Mouse (Mus musculus) lung, embryonic 15.5 days (tissue): ENCODE data around the gene Itpr2. TPM values are rescaled to one million over a fixed set of nuclear protein-coding genes. Genes with fewer than 3 reads are reported as not detected.
A peak's percentile ranks its signal among the peaks of the same experiment; 100 is the strongest.

Experiments
- ATAC-seq: fragments of 200-750 bp; cut with Nextera tagmentation; 2 replicates; pipeline ENCODE4 v1.8.0; 2017; ENCODE audit warnings: moderate number of reproducible peaks, borderline replicate concordance; ENCODE audit not compliant: low FRiP score, low TSS enrichment; ENCODE audit errors: extremely low read depth
- H3K27ac ChIP-seq: fragments of 300-500 bp; sonication (generic); 2 replicates; pipeline ENCODE4 v1.5.1; 2015; ENCODE audit warnings: moderate library complexity, mild to moderate bottlenecking, inconsistent platforms
- H3K27me3 ChIP-seq: fragments of 300-500 bp; sonication (generic); 2 replicates; pipeline ENCODE4 v1.6.1; 2015; ENCODE audit warnings: inconsistent platforms
- H3K36me3 ChIP-seq: fragments of 300-500 bp; sonication (generic); 2 replicates; pipeline ENCODE4 v1.6.1; 2015; ENCODE audit warnings: inconsistent platforms
- H3K4me1 ChIP-seq: fragments of 300-500 bp; sonication (generic); 2 replicates; pipeline ENCODE4 v1.6.1; 2015; ENCODE audit warnings: inconsistent platforms
- H3K4me2 ChIP-seq: fragments of 300-500 bp; sonication (generic); 2 replicates; pipeline ENCODE4 v1.6.1; 2015; ENCODE audit warnings: inconsistent platforms, mild to moderate bottlenecking, moderate library complexity
- H3K4me3 ChIP-seq: fragments of 300-500 bp; sonication (generic); 2 replicates; pipeline ENCODE4 v1.5.1; 2015; ENCODE audit warnings: mild to moderate bottlenecking, inconsistent platforms
- H3K9ac ChIP-seq: fragments of 300-500 bp; sonication (generic); 2 replicates; pipeline ENCODE4 v1.6.1; 2015; ENCODE audit warnings: inconsistent platforms
- H3K9me3 ChIP-seq: fragments of 300-500 bp; sonication (generic); 2 replicates; pipeline ENCODE4 v1.6.1; 2016; ENCODE audit warnings: inconsistent platforms
- whole genome bisulfite sequencing: fragments of 180-500 bp; shearing (Covaris S2); methylation state at CpG from one replicate; pipeline ENCODE4 v1.1.7; 2015; 5-methylcytosine and 5-hydroxymethylcytosine counted together
- polyA plus RNA-seq: library from polyadenylated mRNA; unstranded; fragments of >200 nt; fragmentation: Nextera tagmentation; extraction: Ambion mirVana; gene quantifications from 2 replicates; pipeline ENCODE4 v1.2.1, GENCODE M21; 2015

Itpr2 gene
- polyA plus RNA-seq, 1 experiment from 2014 or later: 18.8 TPM

GRCm38 (mm10) chr6:146464014-146464644 is 37.9 kb downstream of the Itpr2 start:
- WGBS: 55% methylated on average over 8 of the region's 8 CpGs
- H3K4me2 ChIP-seq: no peak overlapping the region
- H3K4me3 ChIP-seq: no peak overlapping the region
- ATAC-seq: no peak
- H3K9me3 ChIP-seq: no peaks in the 10 kb centered on the region
- H3K9ac ChIP-seq: no peak overlapping the region
- no peaks in the 10 kb centered on the region for H3K27me3 ChIP-seq
- H3K27ac ChIP-seq: no peak overlapping the region
- H3K36me3 ChIP-seq: no peaks in the 10 kb centered on the region
- H3K4me1 ChIP-seq: no peaks in the 10 kb centered on the region

- 44% methylated on average over 8 of the region's 8 CpGs for WGBS
- ATAC-seq: no peak
- Histone ChIP-seq H3K27ac (no peak overlapping the region), H3K4me3 (no peak overlapping the region), H3K4me1 (no peaks in the 10 kb centered on the region), H3K9ac (no peak overlapping the region), H3K36me3 (no peaks in the 10 kb centered on the region), H3K4me2 (no peak overlapping the region), H3K27me3 (no peaks in the 10 kb centered on the region), H3K9me3 (no peaks in the 10 kb centered on the region)
These were observed 41.1 kb downstream of the Itpr2 start for GRCm38 (mm10) chr6:146460936-146461335.

- no peak for ATAC-seq
- no peak overlapping the region for H3K4me2 ChIP-seq
These were observed 43.6 kb downstream of the Itpr2 start for GRCm38 (mm10) chr6:146458436-146458835.

GRCm38 (mm10) chr6:146456741-146457140 is 45.3 kb downstream of the Itpr2 start:
- 66% methylated on average over 5 of the region's 5 CpGs for WGBS
- ATAC-seq: no peak
- Histone ChIP-seq H3K36me3 (no peaks in the 10 kb centered on the region), H3K4me3 (no peak overlapping the region), H3K4me1 (no peaks in the 10 kb centered on the region), H3K9ac (no peak overlapping the region), H3K27me3 (no peaks in the 10 kb centered on the region), H3K9me3 (no peaks in the 10 kb centered on the region), H3K27ac (no peak overlapping the region), H3K4me2 (no peak overlapping the region)

More at GRCm38 (mm10) chr6:146458436-146458835, 43.6 kb downstream of the Itpr2 start:
- no peaks in the 10 kb centered on the region for H3K9me3 ChIP-seq
- H3K4me1 ChIP-seq: no peaks in the 10 kb centered on the region
- no peaks in the 10 kb centered on the region for H3K27me3 ChIP-seq
- no peak overlapping the region for H3K27ac ChIP-seq
- H3K4me3 ChIP-seq: no peak overlapping the region
- no peaks in the 10 kb centered on the region for H3K36me3 ChIP-seq
- H3K9ac ChIP-seq: no peak overlapping the region
- WGBS: 60% methylated on average over 5 of the region's 5 CpGs

GRCm38 (mm10) chr6:146454520-146455511 is 47.2 kb downstream of the Itpr2 start:
- ATAC-seq: no peak
- WGBS: 82% methylated on average over 10 of the region's 10 CpGs

GRCm38 (mm10) chr6:146452474-146452873 is 49.5 kb downstream of the Itpr2 start:
- whole genome bisulfite sequencing: 86% methylated on average over 16 of the region's 16 CpGs
- H3K9me3 ChIP-seq: no peaks in the 10 kb centered on the region
- no peak overlapping the region for H3K4me2 ChIP-seq
- H3K36me3 ChIP-seq: no peaks in the 10 kb centered on the region
- no peak overlapping the region for H3K4me3 ChIP-seq
- ATAC-seq: no peak
- H3K9ac ChIP-seq: no peak overlapping the region
- no peaks in the 10 kb centered on the region for H3K4me1 ChIP-seq
- H3K27ac ChIP-seq: no peak overlapping the region
- no peaks in the 10 kb centered on the region for H3K27me3 ChIP-seq

More at GRCm38 (mm10) chr6:146454520-146455511, 47.2 kb downstream of the Itpr2 start:
- H3K27me3 ChIP-seq: no peaks in the 10 kb centered on the region
- no peaks in the 10 kb centered on the region for H3K4me1 ChIP-seq
- H3K9ac ChIP-seq: no peak overlapping the region
- H3K4me3 ChIP-seq: no peak overlapping the region
- no peaks in the 10 kb centered on the region for H3K36me3 ChIP-seq
- H3K9me3 ChIP-seq: no peaks in the 10 kb centered on the region
- no peak overlapping the region for H3K4me2 ChIP-seq
- H3K27ac ChIP-seq: no peak overlapping the region

GRCm38 (mm10) chr6:146446032-146446704 is 55.9 kb downstream of the Itpr2 start:
- H3K4me2 ChIP-seq: no peak overlapping the region
- WGBS: 83% methylated on average over 11 of the region's 11 CpGs
- no peak for ATAC-seq
- no peaks in the 10 kb centered on the region for H3K4me1 ChIP-seq
- no peaks in the 10 kb centered on the region for H3K36me3 ChIP-seq
- H3K4me3 ChIP-seq: no peak overlapping the region
- H3K9ac ChIP-seq: no peak overlapping the region
- no peak overlapping the region for H3K27ac ChIP-seq
- H3K9me3 ChIP-seq: no peaks in the 10 kb centered on the region
- H3K27me3 ChIP-seq: no peaks in the 10 kb centered on the region

GRCm38 (mm10) chr6:146439826-146440225 is 62.2 kb downstream of the Itpr2 start:
- Histone ChIP-seq H3K9ac (no peak overlapping the region), H3K27ac (no peak overlapping the region), H3K27me3 (no peaks in the 10 kb centered on the region), H3K4me3 (no peak overlapping the region), H3K9me3 (no peaks in the 10 kb centered on the region), H3K4me1 (no peaks in the 10 kb centered on the region), H3K4me2 (no peak overlapping the region), H3K36me3 (no peaks in the 10 kb centered on the region)
- WGBS: 37% methylated on average over 2 of the region's 2 CpGs
- ATAC-seq: no peak

- peak; percentile 8; the same call in 1 of the 2 replicates for ATAC-seq
- H3K4me1 ChIP-seq: no peaks in the 10 kb centered on the region
- 61% methylated on average over 10 of the region's 10 CpGs for WGBS
These were observed 62.8 kb downstream of the Itpr2 start for GRCm38 (mm10) chr6:146439071-146439818.

GRCm38 (mm10) chr6:146438057-146438456 is 64.0 kb downstream of the Itpr2 start:
- WGBS: 71% methylated on average over 7 of the region's 7 CpGs

More at GRCm38 (mm10) chr6:146439071-146439818, 62.8 kb downstream of the Itpr2 start:
- Histone ChIP-seq H3K4me3 (no peak overlapping the region), H3K27me3 (no peaks in the 10 kb centered on the region), H3K27ac (no peak overlapping the region), H3K4me2 (no peak overlapping the region), H3K36me3 (no peaks in the 10 kb centered on the region), H3K9me3 (no peaks in the 10 kb centered on the region), H3K9ac (no peak overlapping the region)

GRCm38 (mm10) chr6:146436916-146437496 is 65.0 kb downstream of the Itpr2 start:
- Histone ChIP-seq H3K4me3 (no peak overlapping the region), H3K9me3 (no peaks in the 10 kb centered on the region), H3K4me1 (no peaks in the 10 kb centered on the region), H3K9ac (no peak overlapping the region), H3K36me3 (no peaks in the 10 kb centered on the region), H3K4me2 (no peak overlapping the region), H3K27me3 (no peaks in the 10 kb centered on the region), H3K27ac (no peak overlapping the region)
- ATAC-seq: no peak
- WGBS: 55% methylated on average over 12 of the region's 12 CpGs

More at GRCm38 (mm10) chr6:146438057-146438456, 64.0 kb downstream of the Itpr2 start:
- Histone ChIP-seq H3K4me3 (no peak overlapping the region), H3K4me1 (no peaks in the 10 kb centered on the region), H3K27ac (no peak overlapping the region), H3K27me3 (no peaks in the 10 kb centered on the region), H3K9ac (no peak overlapping the region), H3K36me3 (no peaks in the 10 kb centered on the region), H3K4me2 (no peak overlapping the region), H3K9me3 (no peaks in the 10 kb centered on the region)
- ATAC-seq: no peak
